ENCODE assay signal across 24 mouse cellular contexts in the genomic region with DNA sequence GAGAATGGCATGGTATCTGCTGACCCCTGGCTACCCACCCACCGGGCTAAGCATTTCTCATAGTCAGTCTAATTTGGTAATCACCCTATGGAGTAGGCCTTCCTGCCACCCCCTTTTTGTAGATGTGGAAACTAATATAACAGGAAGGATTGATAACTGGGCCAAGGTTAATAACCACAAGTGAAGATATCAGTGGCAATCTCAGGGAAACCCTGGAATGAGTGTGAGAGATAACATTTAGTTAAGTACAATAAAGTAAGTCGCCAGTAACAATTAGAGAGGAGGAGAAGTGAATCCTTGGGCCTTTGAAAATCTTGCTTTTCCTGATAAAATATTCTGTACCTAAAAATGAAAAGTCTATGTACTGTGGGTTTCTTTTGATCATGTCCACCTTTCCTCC. TPM values are rescaled to one million over a fixed set of nuclear protein-coding genes. Genes with fewer than 3 reads are reported as not detected.
"Had no signal": no experiment of that assay in that cellular context is flagged by ENCODE, and none has a peak within 500 bp of the region (broad histone marks: within the 10 kb centered on the region; RNA-seq: fewer than 3 reads in every experiment).

No protein-coding gene starts in this region.

- H3K27ac ChIP-seq: embryonic facial prominence, embryonic 10.5 days; embryonic facial prominence, embryonic 12.5 days; embryonic facial prominence, embryonic 13.5 days; embryonic facial prominence, embryonic 15.5 days; forebrain, embryonic 10.5 days; forebrain, embryonic 12.5 days; forebrain, embryonic 13.5 days; forebrain, embryonic 15.5 days; gastrocnemius, adult 2 months; heart, adult 2 months had no signal

- H3K9me3 ChIP-seq: embryonic facial prominence, embryonic 10.5 days; embryonic facial prominence, embryonic 12.5 days; embryonic facial prominence, embryonic 13.5 days; embryonic facial prominence, embryonic 15.5 days; forebrain, embryonic 10.5 days; forebrain, embryonic 12.5 days; forebrain, embryonic 13.5 days; forebrain, embryonic 15.5 days had no signal

- H3K9ac ChIP-seq: embryonic facial prominence, embryonic 12.5 days; embryonic facial prominence, embryonic 13.5 days; embryonic facial prominence, embryonic 15.5 days; forebrain, embryonic 12.5 days; forebrain, embryonic 13.5 days; forebrain, embryonic 15.5 days; forebrain, postnatal 0 days had no signal

- H3K4me3 ChIP-seq: embryonic facial prominence, embryonic 10.5 days; embryonic facial prominence, embryonic 12.5 days; embryonic facial prominence, embryonic 13.5 days; embryonic facial prominence, embryonic 15.5 days; erythroblast, embryonic 14.5 days; forebrain, embryonic 10.5 days; forebrain, embryonic 12.5 days; forebrain, embryonic 13.5 days; forebrain, embryonic 15.5 days; gastrocnemius, adult 2 months; heart, adult 2 months had no signal

- DNase-seq: cerebellum, adult 8-10 months; cerebellum, adult 9-10 months; cerebellum, adult 9-11 months; cerebellum, postnatal 10 days; cerebellum, postnatal 14 days; cerebellum, postnatal 25 days; cerebellum, postnatal 36 days; embryo, embryonic 11 days; forebrain, postnatal 0 days; gastrocnemius, adult 2 months; gastrocnemius, postnatal 10 days; gastrocnemius, postnatal 14 days; gastrocnemius, postnatal 25 days; gastrocnemius, postnatal 36 days; heart, adult 2 months had no signal

- H3K36me3 ChIP-seq: embryonic facial prominence, embryonic 10.5 days; embryonic facial prominence, embryonic 12.5 days; embryonic facial prominence, embryonic 13.5 days; embryonic facial prominence, embryonic 15.5 days; forebrain, embryonic 10.5 days; forebrain, embryonic 12.5 days; forebrain, embryonic 15.5 days had no signal

RNA-seq across cellular contexts. Expression of a gene that starts 3.7 kb away (rescaled TPM):
- polyA plus RNA-seq: erythroblast, embryonic 14.5 days had no signal
